Mouse (Mus musculus) ovary, adult 18-20 months (tissue): ENCODE results near the gene Shroom3.
A peak's percentile ranks its signal among the peaks of the same experiment; 100 is the strongest.

ENCODE experiments used
- DNase-seq: peaks from one replicate; pipeline ENCODE4 v3.0.0; 2022; ENCODE audit warnings: low spot score, mixed read lengths

Gene Shroom3

GRCm38 (mm10) chr5:92850925-92851324 lies 167.7 kb downstream of the Shroom3 start:
- DNase-seq: no peak

GRCm38 (mm10) chr5:92854983-92855382 lies 171.7 kb downstream of the Shroom3 start:
- DNase-seq: no peak

- peak; percentile 47 for DNase-seq
Observed at GRCm38 (mm10) chr5:92856346-92856745, 173.1 kb downstream of the Shroom3 start.

GRCm38 (mm10) chr5:92857177-92857576 lies 173.9 kb downstream of the Shroom3 start:
- DNase-seq: no peak

GRCm38 (mm10) chr5:92858104-92858503 lies 174.9 kb downstream of the Shroom3 start:
- no peak for DNase-seq

GRCm38 (mm10) chr5:92858576-92858975 lies 175.3 kb downstream of the Shroom3 start:
- DNase-seq: no peak

GRCm38 (mm10) chr5:92861416-92862112 lies 178.3 kb downstream of the Shroom3 start:
- DNase-seq: no peak

- DNase-seq: no peak
Observed at GRCm38 (mm10) chr5:92865090-92865489, 181.9 kb downstream of the Shroom3 start.

GRCm38 (mm10) chr5:92866546-92866945 lies 183.3 kb downstream of the Shroom3 start:
- DNase-seq: no peak

GRCm38 (mm10) chr5:92867253-92867652 lies 184.0 kb downstream of the Shroom3 start:
- no peak for DNase-seq

- DNase-seq: no peak
Observed at GRCm38 (mm10) chr5:92868231-92868630, 185.0 kb downstream of the Shroom3 start.

- no peak for DNase-seq
Observed at GRCm38 (mm10) chr5:92871048-92871447, 187.8 kb downstream of the Shroom3 start.

- no peak for DNase-seq
Observed at GRCm38 (mm10) chr5:92872182-92872581, 188.9 kb downstream of the Shroom3 start.

GRCm38 (mm10) chr5:92872991-92873390 lies 189.8 kb downstream of the Shroom3 start:
- DNase-seq: no peak

- no peak for DNase-seq
Observed at GRCm38 (mm10) chr5:92873518-92873917, 190.3 kb downstream of the Shroom3 start.

GRCm38 (mm10) chr5:92875836-92876235 lies 192.6 kb downstream of the Shroom3 start:
- DNase-seq: no peak

GRCm38 (mm10) chr5:92877104-92877503 lies 193.9 kb downstream of the Shroom3 start:
- no peak for DNase-seq

GRCm38 (mm10) chr5:92880393-92880792 lies 197.2 kb downstream of the Shroom3 start:
- DNase-seq: no peak

GRCm38 (mm10) chr5:92880893-92881292 lies 197.7 kb downstream of the Shroom3 start:
- no peak for DNase-seq

GRCm38 (mm10) chr5:92886141-92886540 lies 202.9 kb downstream of the Shroom3 start:
- DNase-seq: peak; percentile 8

GRCm38 (mm10) chr5:92887501-92887900 lies 204.3 kb downstream of the Shroom3 start:
- DNase-seq: no peak

- no peak for DNase-seq
Observed at GRCm38 (mm10) chr5:92888628-92889241, 205.5 kb downstream of the Shroom3 start.

- no peak for DNase-seq
Observed at GRCm38 (mm10) chr5:92890902-92891301, 207.7 kb downstream of the Shroom3 start.

- no peak for DNase-seq
Observed at GRCm38 (mm10) chr5:92893284-92893683, 210.0 kb downstream of the Shroom3 start.
